Mouse (Mus musculus) midbrain, embryonic 10.5 days (tissue): ENCODE measurements around the gene Rsph1. TPM values are rescaled to one million over a fixed set of nuclear protein-coding genes. Genes with fewer than 3 reads are reported as not detected.

Experiments used
- polyA plus RNA-seq: library from polyadenylated mRNA; unstranded; fragments of >200 nt; fragmentation: Nextera tagmentation; extraction: Ambion mirVana; gene quantifications from 2 replicates; pipeline ENCODE4 v1.2.1, GENCODE M21; 2016

The Rsph1 gene
- polyA plus RNA-seq, 1 experiment from 2014 or later = 2.5 TPM

Other genes with a start within 250 kb of the Rsph1 start
- gene Abcg1, start 219.7 kb downstream of the Rsph1 start, polyA plus RNA-seq = 5.8 and 9.0 TPM in 2 replicates
- 1.2 TPM in 1 of 2 replicates, not detected in the other for gene Tff3, start 147.7 kb downstream of the Rsph1 start, polyA plus RNA-seq
- not detected in 2 replicates for gene Tff2, start 133.1 kb downstream of the Rsph1 start, polyA plus RNA-seq
- gene Tff1, start 112.1 kb downstream of the Rsph1 start, polyA plus RNA-seq = not detected in 2 replicates
- not detected in 2 replicates for gene Tmprss3, start 78.4 kb downstream of the Rsph1 start, polyA plus RNA-seq
- 0.19 and 0.92 TPM in 2 replicates for gene Ubash3a, start 69.5 kb downstream of the Rsph1 start, polyA plus RNA-seq
- 6.4 and 6.9 TPM in 2 replicates for gene Slc37a1, start 9.4 kb upstream of the Rsph1 start, polyA plus RNA-seq
- 12.1 and 21.1 TPM in 2 replicates for gene Pde9a, start 108.8 kb upstream of the Rsph1 start, polyA plus RNA-seq
- gene Wdr4, start 242.6 kb upstream of the Rsph1 start, polyA plus RNA-seq = 70.2 and 76.7 TPM in 2 replicates
- gene Ndufv3, start 242.7 kb upstream of the Rsph1 start, polyA plus RNA-seq = 249 and 258 TPM in 2 replicates